Mouse (Mus musculus): ENCODE results near the gene Zfp354b. TPM values are rescaled to one million over a fixed set of nuclear protein-coding genes. Genes with fewer than 3 reads are reported as not detected.

The Zfp354b gene
- polyA plus RNA-seq (2015; fragmentation: Nextera tagmentation; extraction: Ambion mirVana): 3.2 and 4.1 TPM in 2 replicates

DNA sequence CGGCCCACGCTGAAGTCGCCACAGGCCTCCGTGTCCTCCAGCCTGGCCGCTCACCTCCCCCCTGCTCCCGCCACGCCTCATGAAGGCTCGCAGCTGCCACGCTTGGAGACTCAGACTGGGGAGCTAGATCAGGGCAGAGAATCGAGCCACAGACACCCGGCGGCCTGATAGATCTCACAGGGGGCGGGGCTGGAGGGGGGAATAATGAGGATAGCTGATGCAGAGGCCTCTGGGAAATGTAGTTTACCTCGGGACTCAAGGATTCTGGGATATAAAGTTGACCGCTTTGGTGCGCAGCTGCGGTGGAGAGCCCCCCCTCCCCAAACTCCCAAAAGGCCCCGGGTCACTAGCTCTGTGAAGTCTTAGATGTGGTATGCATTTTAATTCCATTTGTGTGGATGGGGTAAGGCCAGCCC is at the start of gene Zfp354b:
Gene Zfp354b, minus strand, starts transcription at position 183 of the 416 bp plus-strand sequence.
- peak within 1 kb of the TSS; percentile 60 for H3K4me3 ChIP-seq
- H3K27ac ChIP-seq (replicated peaks): peak within 1 kb of the TSS; percentile 82
- H3K36me3 ChIP-seq: no peaks in the 10 kb centered on the region; the same call in 1 of the 2 replicates
- under 1% methylated on average over 18 of the region's 18 CpGs for WGBS
- peak; percentile 96 for ATAC-seq (ENCODE audit: low read depth)
- peaks cover 13% of the 10 kb centered on the region for H3K4me1 ChIP-seq (replicated peaks)
- peak within 1 kb of the TSS; percentile 90 for H3K4me2 ChIP-seq
- H3K9me3 ChIP-seq: no peaks in the 10 kb centered on the region
- peak within 1 kb of the TSS; percentile 84 for H3K9ac ChIP-seq
- no peaks in the 10 kb centered on the region for H3K27me3 ChIP-seq

DNA sequence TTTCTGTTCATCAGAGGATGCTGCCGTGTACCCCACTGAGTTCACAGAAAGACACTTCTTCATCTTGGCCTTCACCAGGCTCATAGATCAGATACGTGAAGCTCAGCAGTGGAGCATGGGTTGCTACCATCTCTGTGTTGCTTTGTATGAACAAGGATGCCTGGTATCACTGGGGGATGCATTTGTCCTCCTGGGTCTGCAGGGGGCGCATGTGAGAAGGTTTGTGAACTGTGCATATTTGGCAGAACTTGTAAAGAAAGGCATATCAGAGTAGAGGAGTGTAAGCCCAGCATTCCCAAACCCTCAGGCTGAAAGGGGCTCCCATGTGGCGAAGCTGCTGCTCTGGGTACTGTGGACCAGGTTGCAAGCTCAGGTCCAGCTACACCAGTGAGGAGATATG is 45.8 kb upstream of the Zfp354b start:
- H3K9ac ChIP-seq: no peak overlapping the region
- 69% methylated on average over 4 of the region's 4 CpGs for WGBS

DNA sequence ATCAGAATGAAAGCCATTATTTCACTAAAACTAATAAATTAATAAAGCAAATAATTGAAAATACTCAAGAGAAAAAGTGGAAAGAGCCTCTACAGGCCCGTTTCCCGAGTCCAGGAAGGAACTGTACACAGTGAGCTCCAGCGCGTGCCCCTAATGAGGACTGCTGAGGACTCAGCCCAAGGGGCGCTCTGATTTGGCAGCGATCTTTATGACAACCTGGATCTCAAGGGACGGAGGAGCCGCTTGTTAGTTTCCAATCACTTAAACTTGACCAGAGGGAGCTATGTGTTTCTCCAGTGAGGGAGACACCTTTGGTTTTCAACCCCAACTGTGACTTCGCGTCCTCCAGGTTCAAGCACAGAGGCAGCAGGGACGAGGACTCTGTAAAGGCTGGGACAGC is 34.8 kb upstream of the Zfp354b start, which contains the start of gene Olfr1378:
Gene Olfr1378, plus strand, starts transcription at position 301 of the 400 bp plus-strand sequence.
- WGBS: 86% methylated on average over 11 of the region's 11 CpGs
- ATAC-seq (ENCODE audit: low read depth): no peak
- Histone ChIP-seq H3K9me3 (no peaks in the 10 kb centered on the region), H3K4me3 (no peak within 1 kb of the TSS), H3K27me3 (no peaks in the 10 kb centered on the region), H3K36me3 (no peaks in the 10 kb centered on the region), H3K4me1 (replicated peaks) (no peaks in the 10 kb centered on the region), H3K4me2 (no peak within 1 kb of the TSS), H3K9ac (no peak within 1 kb of the TSS), H3K27ac (replicated peaks) (no peak within 1 kb of the TSS)

More for the DNA sequence above, 45.8 kb upstream of the Zfp354b start:
- Histone ChIP-seq H3K36me3 (no peaks in the 10 kb centered on the region), H3K4me1 (replicated peaks) (no peaks in the 10 kb centered on the region), H3K4me2 (no peak overlapping the region), H3K27ac (replicated peaks) (no peak overlapping the region), H3K4me3 (no peak overlapping the region), H3K27me3 (no peaks in the 10 kb centered on the region), H3K9me3 (no peaks in the 10 kb centered on the region)
- no peak for ATAC-seq (ENCODE audit: low read depth)

DNA sequence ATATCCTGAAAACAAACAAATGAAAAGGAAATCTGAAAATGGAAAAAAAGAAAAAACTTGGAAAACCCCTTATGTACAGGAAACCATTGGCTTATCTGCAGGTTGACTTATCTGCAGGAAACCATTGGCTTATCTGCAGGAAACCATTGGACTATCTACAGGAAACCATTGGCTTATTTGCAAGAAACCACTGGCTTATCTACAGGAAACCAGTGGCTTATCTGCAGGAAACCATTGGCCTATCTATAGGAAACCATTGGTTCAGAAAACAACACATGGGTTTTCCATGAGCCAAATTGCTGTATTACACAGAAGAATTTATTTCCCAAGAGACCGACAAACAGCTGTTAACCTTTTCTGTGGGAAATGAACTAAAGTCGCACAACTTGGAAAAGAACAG is 33.5 kb upstream of the Zfp354b start:
- Histone ChIP-seq H3K36me3 (no peaks in the 10 kb centered on the region), H3K9me3 (no peaks in the 10 kb centered on the region), H3K27ac (replicated peaks) (no peak overlapping the region), H3K4me1 (replicated peaks) (no peaks in the 10 kb centered on the region), H3K27me3 (no peaks in the 10 kb centered on the region), H3K4me2 (no peak overlapping the region), H3K9ac (no peak overlapping the region), H3K4me3 (no peak overlapping the region)
- no peak for ATAC-seq (ENCODE audit: low read depth)
- WGBS: 88% methylated on average over 2 of the region's 2 CpGs

DNA sequence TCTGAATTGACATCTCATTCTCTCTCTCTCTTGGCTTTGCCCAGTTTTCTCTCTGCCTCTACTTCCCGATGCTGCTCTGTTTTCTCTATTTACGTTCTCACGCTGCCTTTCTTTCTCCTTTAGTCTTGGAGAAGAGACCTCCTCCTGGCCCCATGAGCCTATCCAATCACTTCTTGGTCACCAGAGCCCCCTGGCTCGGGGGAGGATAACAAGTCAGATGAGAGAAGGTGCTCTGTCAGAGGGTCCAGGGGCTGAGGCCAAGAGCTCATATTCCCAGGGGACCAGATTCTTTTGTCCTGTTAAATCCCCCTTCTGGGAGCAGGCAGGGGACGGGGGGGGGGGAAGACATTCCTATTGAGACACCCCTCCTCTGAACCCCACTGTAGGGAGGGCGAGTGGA is 22.2 kb upstream of the Zfp354b start, which contains the start of gene Prop1:
Gene Prop1, minus strand, starts transcription at position 101 of the 400 bp plus-strand sequence.
- Histone ChIP-seq H3K4me1 (replicated peaks) (no peaks in the 10 kb centered on the region), H3K36me3 (no peaks in the 10 kb centered on the region), H3K27ac (replicated peaks) (no peak within 1 kb of the TSS), H3K9ac (no peak within 1 kb of the TSS), H3K9me3 (no peaks in the 10 kb centered on the region), H3K27me3 (no peaks in the 10 kb centered on the region), H3K4me2 (no peak within 1 kb of the TSS), H3K4me3 (no peak within 1 kb of the TSS)
- no peak for ATAC-seq (ENCODE audit: low read depth)
- 65% methylated on average over 6 of the region's 6 CpGs for WGBS

- no peaks in the 10 kb centered on the region for H3K4me1 ChIP-seq (replicated peaks)
- no peak for ATAC-seq (ENCODE audit: low read depth)
- H3K4me2 ChIP-seq: no peak overlapping the region
- H3K9ac ChIP-seq: no peak overlapping the region
- H3K9me3 ChIP-seq: no peaks in the 10 kb centered on the region
- no peak overlapping the region for H3K27ac ChIP-seq (replicated peaks)
- no peaks in the 10 kb centered on the region for H3K27me3 ChIP-seq
- WGBS: 80% methylated on average over 14 of the region's 14 CpGs
- no peak overlapping the region for H3K4me3 ChIP-seq
- H3K36me3 ChIP-seq: no peaks in the 10 kb centered on the region
Observed at GRCm38 (mm10) chr11:50952290-50952689, 20.9 kb upstream of the Zfp354b start.

GRCm38 (mm10) chr11:50943506-50943905 is 12.1 kb upstream of the Zfp354b start, which contains the start of gene 4933414I15Rik:
Gene 4933414I15Rik, minus strand, starts transcription at chr11:50943765.
- WGBS: 80% methylated on average over 14 of the region's 14 CpGs
- no peak within 1 kb of the TSS for H3K9ac ChIP-seq
- no peaks in the 10 kb centered on the region for H3K4me1 ChIP-seq (replicated peaks)
- H3K27me3 ChIP-seq: no peaks in the 10 kb centered on the region
- no peak within 1 kb of the TSS for H3K4me2 ChIP-seq
- H3K27ac ChIP-seq (replicated peaks): no peak within 1 kb of the TSS
- no peaks in the 10 kb centered on the region for H3K36me3 ChIP-seq
- H3K9me3 ChIP-seq: no peaks in the 10 kb centered on the region
- no peak for ATAC-seq (ENCODE audit: low read depth)
- H3K4me3 ChIP-seq: no peak within 1 kb of the TSS

- Histone ChIP-seq H3K9me3 (no peaks in the 10 kb centered on the region), H3K4me2 (no peak overlapping the region), H3K4me1 (replicated peaks) (no peaks in the 10 kb centered on the region), H3K9ac (no peak overlapping the region), H3K27me3 (no peaks in the 10 kb centered on the region), H3K27ac (replicated peaks) (no peak overlapping the region), H3K4me3 (no peak overlapping the region), H3K36me3 (no peaks in the 10 kb centered on the region)
- ATAC-seq (ENCODE audit: low read depth): no peak
- WGBS: 72% methylated on average over 12 of the region's 12 CpGs
Observed at GRCm38 (mm10) chr11:50942386-50942785, 11.0 kb upstream of the Zfp354b start.

- Histone ChIP-seq H3K27ac (replicated peaks) (no peak overlapping the region), H3K4me3 (no peak overlapping the region), H3K9me3 (no peaks in the 10 kb centered on the region), H3K27me3 (no peaks in the 10 kb centered on the region), H3K4me1 (replicated peaks) (no peaks in the 10 kb centered on the region), H3K36me3 (no peaks in the 10 kb centered on the region), H3K4me2 (no peak overlapping the region), H3K9ac (no peak overlapping the region)
- peak; percentile 63 for ATAC-seq (ENCODE audit: low read depth)
- WGBS: 36% methylated on average over 14 of the region's 14 CpGs
Observed at GRCm38 (mm10) chr11:50939621-50940366, 8.4 kb upstream of the Zfp354b start.

- H3K9me3 ChIP-seq: no peaks in the 10 kb centered on the region
- H3K27me3 ChIP-seq: no peaks in the 10 kb centered on the region
- H3K36me3 ChIP-seq: no peaks in the 10 kb centered on the region
- no peak for ATAC-seq (ENCODE audit: low read depth)
- no peak overlapping the region for H3K4me2 ChIP-seq
- no peak overlapping the region for H3K9ac ChIP-seq
- WGBS: 79% methylated on average over 8 of the region's 8 CpGs
- H3K4me3 ChIP-seq: no peak overlapping the region
- H3K4me1 ChIP-seq (replicated peaks): no peaks in the 10 kb centered on the region
- H3K27ac ChIP-seq (replicated peaks): no peak overlapping the region
Observed at GRCm38 (mm10) chr11:50938435-50938834, 7.0 kb upstream of the Zfp354b start.

GRCm38 (mm10) chr11:50932040-50932439 is 607 bp upstream of the Zfp354b start:
- H3K27ac ChIP-seq (replicated peaks): peak overlapping the region; percentile 70
- H3K4me3 ChIP-seq: peak overlapping the region; percentile 60
- peaks cover 13% of the 10 kb centered on the region for H3K4me1 ChIP-seq (replicated peaks)
- no peaks in the 10 kb centered on the region; the same call in 1 of the 2 replicates for H3K36me3 ChIP-seq
- H3K9me3 ChIP-seq: no peaks in the 10 kb centered on the region
- H3K4me2 ChIP-seq: peak overlapping the region; percentile 90
- ATAC-seq (ENCODE audit: low read depth): peak; percentile 63
- H3K27me3 ChIP-seq: no peaks in the 10 kb centered on the region
- 75% methylated on average over 1 of the region's 1 CpGs for WGBS
- 0 out of 2 replicates have a peak overlapping the region, but pooled peaks have one; percentile 84 for H3K9ac ChIP-seq

GRCm38 (mm10) chr11:50931021-50931420 is 412 bp downstream of the Zfp354b start:
- H3K27ac ChIP-seq (replicated peaks): peak overlapping the region; percentile 82
- WGBS: 2% methylated on average over 16 of the region's 16 CpGs
- H3K4me2 ChIP-seq: peak overlapping the region; percentile 90
- peaks cover 13% of the 10 kb centered on the region for H3K4me1 ChIP-seq (replicated peaks)
- ATAC-seq (ENCODE audit: low read depth): peak; percentile 80
- no peaks in the 10 kb centered on the region; the same call in 1 of the 2 replicates for H3K36me3 ChIP-seq
- H3K27me3 ChIP-seq: no peaks in the 10 kb centered on the region
- peak overlapping the region; percentile 84 for H3K9ac ChIP-seq
- peak overlapping the region; percentile 60 for H3K4me3 ChIP-seq
- no peaks in the 10 kb centered on the region for H3K9me3 ChIP-seq

Data from neural tube, embryonic 13.5 days (tissue).